Mouse (Mus musculus) liver, embryonic 16.5 days (tissue): ENCODE results near the gene Tmem179. TPM values are rescaled to one million over a fixed set of nuclear protein-coding genes. Genes with fewer than 3 reads are reported as not detected.
A peak's percentile ranks its signal among the peaks of the same experiment; 100 is the strongest.

Experiments used
- ATAC-seq: fragments of 200-750 bp; cut with Nextera tagmentation; 2 replicates; pipeline ENCODE4 v1.8.0; 2017; ENCODE audit warnings: low read depth, mild to moderate bottlenecking, moderate number of reproducible peaks, moderate library complexity
- H3K27ac ChIP-seq: fragments of 300-500 bp; sonication (generic); 2 replicates; pipeline ENCODE4 v1.5.1; 2014; ENCODE audit warnings: mild to moderate bottlenecking, low read length
- H3K27me3 ChIP-seq: fragments of 300-500 bp; sonication (generic); 2 replicates; pipeline ENCODE4 v1.6.1; 2014; ENCODE audit warnings: low read depth, low read length, mixed read lengths; ENCODE audit not compliant: control insufficient read depth, insufficient read depth
- H3K36me3 ChIP-seq: fragments of 300-500 bp; sonication (generic); 2 replicates; pipeline ENCODE4 v1.6.1; 2014; ENCODE audit warnings: mild to moderate bottlenecking; ENCODE audit not compliant: control insufficient read depth, insufficient read depth
- H3K4me1 ChIP-seq: fragments of 300-500 bp; sonication (generic); 2 replicates; pipeline ENCODE4 v1.6.1; 2014; ENCODE audit warnings: low read depth, low read length, mixed read lengths; ENCODE audit not compliant: control insufficient read depth
- H3K4me2 ChIP-seq: fragments of 300-500 bp; sonication (generic); 2 replicates; pipeline ENCODE4 v1.6.1; 2014; ENCODE audit warnings: low read depth, low read length, mixed read lengths
- H3K4me3 ChIP-seq: fragments of 300-500 bp; sonication (generic); 2 replicates; pipeline ENCODE4 v1.5.1; 2014; ENCODE audit warnings: low read depth, mild to moderate bottlenecking, low read length
- H3K9ac ChIP-seq: fragments of 300-500 bp; sonication (generic); 2 replicates; pipeline ENCODE4 v1.6.1; 2014; ENCODE audit warnings: low read depth, low read length
- H3K9me3 ChIP-seq: fragments of 300-500 bp; sonication (generic); replicated peaks from 2 replicates; pipeline ENCODE4 v1.6.1; 2016; ENCODE audit warnings: low read length; ENCODE audit not compliant: control insufficient read depth
- WGBS: fragments of 180-500 bp; shearing (Covaris S2); extraction: QIAGEN DNeasy Blood & Tissue Kit; methylation state at CpG from one replicate; pipeline ENCODE4 v1.1.7; 2014; ENCODE audit not compliant: insufficient replicate concordance; 5-methylcytosine and 5-hydroxymethylcytosine counted together
- polyA plus RNA-seq: library from polyadenylated mRNA; unstranded; fragments of >200 nt; fragmentation: Nextera tagmentation; extraction: Ambion mirVana; gene quantifications from 2 replicates; pipeline ENCODE4 v1.2.1, GENCODE M21; 2015

Gene Tmem179
- polyA plus RNA-seq, 1 experiment from 2014 or later: 0.06 TPM

- no peak overlapping the region for H3K4me3 ChIP-seq
- peak; percentile 24; the same call in 1 of the 2 replicates for ATAC-seq
- peaks cover 4% of the 10 kb centered on the region for H3K4me1 ChIP-seq
- H3K27ac ChIP-seq: no peak overlapping the region
- H3K27me3 ChIP-seq: no peaks in the 10 kb centered on the region
- no peak overlapping the region for H3K4me2 ChIP-seq
- H3K36me3 ChIP-seq: no peaks in the 10 kb centered on the region
- 42% methylated on average over 12 of the region's 12 CpGs for WGBS
- no peak overlapping the region for H3K9ac ChIP-seq
- no peaks in the 10 kb centered on the region for H3K9me3 ChIP-seq
Observed at GRCm38 (mm10) chr12:112554900-112555299, 38.4 kb upstream of the Tmem179 start.

- WGBS: 48% methylated on average over 5 of the region's 5 CpGs
- no peak for ATAC-seq
Observed at GRCm38 (mm10) chr12:112552520-112552919, 36.0 kb upstream of the Tmem179 start.

GRCm38 (mm10) chr12:112551861-112552375, 35.4 kb upstream of the Tmem179 start:
- no peaks in the 10 kb centered on the region for H3K27me3 ChIP-seq
- H3K4me1 ChIP-seq: no peaks in the 10 kb centered on the region
- H3K9me3 ChIP-seq: no peaks in the 10 kb centered on the region
- no peak overlapping the region for H3K4me2 ChIP-seq
- whole genome bisulfite sequencing: 10% methylated on average over 13 of the region's 13 CpGs
- 0 out of 2 replicates have a peak, but pooled peaks have one; percentile 21 for ATAC-seq
- H3K27ac ChIP-seq: no peak overlapping the region
- H3K36me3 ChIP-seq: no peaks in the 10 kb centered on the region
- H3K9ac ChIP-seq: no peak overlapping the region
- no peak overlapping the region for H3K4me3 ChIP-seq

More at GRCm38 (mm10) chr12:112552520-112552919, 36.0 kb upstream of the Tmem179 start:
- Histone ChIP-seq H3K9ac (no peak overlapping the region), H3K4me3 (no peak overlapping the region), H3K4me1 (no peaks in the 10 kb centered on the region), H3K27ac (no peak overlapping the region), H3K4me2 (no peak overlapping the region), H3K27me3 (no peaks in the 10 kb centered on the region), H3K36me3 (no peaks in the 10 kb centered on the region), H3K9me3 (no peaks in the 10 kb centered on the region)

- Histone ChIP-seq H3K9me3 (no peaks in the 10 kb centered on the region), H3K4me2 (no peak overlapping the region), H3K36me3 (no peaks in the 10 kb centered on the region), H3K4me1 (no peaks in the 10 kb centered on the region), H3K4me3 (no peak overlapping the region), H3K9ac (no peak overlapping the region), H3K27ac (no peak overlapping the region), H3K27me3 (no peaks in the 10 kb centered on the region)
- ATAC-seq: no peak
- 61% methylated on average over 1 of the region's 1 CpGs for WGBS
Observed at GRCm38 (mm10) chr12:112549287-112549686, 32.7 kb upstream of the Tmem179 start.

- no peaks in the 10 kb centered on the region for H3K27me3 ChIP-seq
- H3K9me3 ChIP-seq: no peaks in the 10 kb centered on the region
- H3K4me1 ChIP-seq: no peaks in the 10 kb centered on the region
- H3K4me2 ChIP-seq: no peak overlapping the region
- H3K27ac ChIP-seq: no peak overlapping the region
- H3K9ac ChIP-seq: no peak overlapping the region
- no peaks in the 10 kb centered on the region for H3K36me3 ChIP-seq
- H3K4me3 ChIP-seq: no peak overlapping the region
- WGBS: 81% methylated on average over 8 of the region's 8 CpGs
- ATAC-seq: no peak
Observed at GRCm38 (mm10) chr12:112546110-112546509, 29.6 kb upstream of the Tmem179 start.

GRCm38 (mm10) chr12:112544946-112545701, 28.6 kb upstream of the Tmem179 start:
- Histone ChIP-seq H3K27ac (no peak overlapping the region), H3K4me2 (no peak overlapping the region), H3K4me1 (no peaks in the 10 kb centered on the region), H3K27me3 (no peaks in the 10 kb centered on the region), H3K4me3 (no peak overlapping the region), H3K9ac (no peak overlapping the region), H3K9me3 (no peaks in the 10 kb centered on the region), H3K36me3 (no peaks in the 10 kb centered on the region)
- WGBS: 43% methylated on average over 12 of the region's 12 CpGs
- ATAC-seq: 0 out of 2 replicates have a peak, but pooled peaks have one; percentile 7

GRCm38 (mm10) chr12:112543941-112544340, 27.4 kb upstream of the Tmem179 start:
- 49% methylated on average over 9 of the region's 9 CpGs for WGBS
- Histone ChIP-seq H3K9me3 (no peaks in the 10 kb centered on the region), H3K36me3 (no peaks in the 10 kb centered on the region), H3K9ac (no peak overlapping the region), H3K27me3 (no peaks in the 10 kb centered on the region), H3K4me1 (no peaks in the 10 kb centered on the region), H3K4me3 (no peak overlapping the region), H3K4me2 (no peak overlapping the region), H3K27ac (no peak overlapping the region)
- no peak for ATAC-seq

- no peak overlapping the region for H3K9ac ChIP-seq
- 5% methylated on average over 11 of the region's 11 CpGs for WGBS
- ATAC-seq: 0 out of 2 replicates have a peak, but pooled peaks have one; percentile 9
- H3K9me3 ChIP-seq: no peaks in the 10 kb centered on the region
- H3K27me3 ChIP-seq: no peaks in the 10 kb centered on the region
- no peak overlapping the region for H3K27ac ChIP-seq
- no peak overlapping the region for H3K4me2 ChIP-seq
- no peaks in the 10 kb centered on the region for H3K36me3 ChIP-seq
- no peak overlapping the region for H3K4me3 ChIP-seq
- no peaks in the 10 kb centered on the region for H3K4me1 ChIP-seq
Observed at GRCm38 (mm10) chr12:112542920-112543300, 26.4 kb upstream of the Tmem179 start.

- H3K4me1 ChIP-seq: no peaks in the 10 kb centered on the region
- no peak for ATAC-seq
- H3K27me3 ChIP-seq: no peaks in the 10 kb centered on the region
- H3K9ac ChIP-seq: no peak overlapping the region
- no peak overlapping the region for H3K27ac ChIP-seq
- no peaks in the 10 kb centered on the region for H3K36me3 ChIP-seq
- H3K4me2 ChIP-seq: no peak overlapping the region
- no peak overlapping the region for H3K4me3 ChIP-seq
- no peaks in the 10 kb centered on the region for H3K9me3 ChIP-seq
- WGBS: 55% methylated on average over 13 of the region's 13 CpGs
Observed at GRCm38 (mm10) chr12:112542257-112542919, 25.8 kb upstream of the Tmem179 start.
